Mouse (Mus musculus): ENCODE results near the gene Ubap2l. TPM values are rescaled to one million over a fixed set of nuclear protein-coding genes. Genes with fewer than 3 reads are reported as not detected.

The Ubap2l gene
- polyA plus RNA-seq, 1 experiment from 2014 or later, result 149 TPM

- ATAC-seq (replicated peaks), result peak; percentile 51
- peak overlapping the region; percentile 95 for H3K27ac ChIP-seq (replicated peaks)
- H3K9me3 ChIP-seq, result no peaks in the 10 kb centered on the region
- peak overlapping the region; percentile 95 for H3K9ac ChIP-seq (replicated peaks)
- H3K4me1 ChIP-seq, result peaks cover 22% of the 10 kb centered on the region
- WGBS, result 16% methylated on average over 23 of the region's 23 CpGs
- H3K27me3 ChIP-seq, result no peaks in the 10 kb centered on the region
- H3K4me3 ChIP-seq, result peak overlapping the region; percentile 88
- peak overlapping the region; percentile 88 for H3K4me2 ChIP-seq (replicated peaks)
- H3K36me3 ChIP-seq, result peaks cover 42% of the 10 kb centered on the region
Measured at GRCm38 (mm10) chr3:89997791-89998495, 54.5 kb downstream of the Ubap2l start.

- Histone ChIP-seq H3K4me3 (no peak overlapping the region), H3K4me2 (replicated peaks) (no peak overlapping the region), H3K36me3 (peaks cover 20% of the 10 kb centered on the region), H3K9ac (replicated peaks) (no peak overlapping the region), H3K27me3 (no peaks in the 10 kb centered on the region), H3K27ac (replicated peaks) (no peak overlapping the region), H3K4me1 (peaks cover 22% of the 10 kb centered on the region), H3K9me3 (no peaks in the 10 kb centered on the region)
- ATAC-seq (replicated peaks), result no peak
- 94% methylated on average over 5 of the region's 5 CpGs for WGBS
Measured at GRCm38 (mm10) chr3:89994807-89995515, 57.5 kb downstream of the Ubap2l start.

- no peak overlapping the region for H3K9ac ChIP-seq (replicated peaks)
- H3K27ac ChIP-seq (replicated peaks), result no peak overlapping the region
- WGBS, result 91% methylated on average over 4 of the region's 4 CpGs
- no peaks in the 10 kb centered on the region for H3K9me3 ChIP-seq
- no peaks in the 10 kb centered on the region for H3K27me3 ChIP-seq
- no peaks in the 10 kb centered on the region for H3K4me1 ChIP-seq
- H3K4me3 ChIP-seq, result no peak overlapping the region
- no peak overlapping the region for H3K4me2 ChIP-seq (replicated peaks)
- H3K36me3 ChIP-seq, result no peaks in the 10 kb centered on the region
- ATAC-seq (replicated peaks), result no peak
Measured at GRCm38 (mm10) chr3:89987822-89988221, 64.6 kb downstream of the Ubap2l start.

- H3K9me3 ChIP-seq, result no peaks in the 10 kb centered on the region
- no peaks in the 10 kb centered on the region for H3K4me1 ChIP-seq
- H3K4me3 ChIP-seq, result no peak overlapping the region
- H3K9ac ChIP-seq (replicated peaks), result no peak overlapping the region
- no peak overlapping the region for H3K4me2 ChIP-seq (replicated peaks)
- H3K27me3 ChIP-seq, result no peaks in the 10 kb centered on the region
- ATAC-seq (replicated peaks), result no peak
- 50% methylated on average over 3 of the region's 3 CpGs for WGBS
- H3K27ac ChIP-seq (replicated peaks), result no peak overlapping the region
- no peaks in the 10 kb centered on the region for H3K36me3 ChIP-seq
Measured at GRCm38 (mm10) chr3:89987211-89987610, 65.2 kb downstream of the Ubap2l start.

GRCm38 (mm10) chr3:89982426-89982825, 70.0 kb downstream of the Ubap2l start:
- 77% methylated on average over 5 of the region's 5 CpGs for WGBS
- Histone ChIP-seq H3K27ac (replicated peaks) (no peak overlapping the region), H3K9ac (replicated peaks) (no peak overlapping the region), H3K4me1 (no peaks in the 10 kb centered on the region), H3K9me3 (no peaks in the 10 kb centered on the region), H3K4me3 (no peak overlapping the region), H3K4me2 (replicated peaks) (no peak overlapping the region), H3K36me3 (no peaks in the 10 kb centered on the region), H3K27me3 (no peaks in the 10 kb centered on the region)
- no peak for ATAC-seq (replicated peaks)

- Histone ChIP-seq H3K4me2 (replicated peaks) (no peak overlapping the region), H3K9me3 (no peaks in the 10 kb centered on the region), H3K36me3 (no peaks in the 10 kb centered on the region), H3K27ac (replicated peaks) (no peak overlapping the region), H3K4me1 (no peaks in the 10 kb centered on the region), H3K4me3 (no peak overlapping the region), H3K27me3 (no peaks in the 10 kb centered on the region), H3K9ac (replicated peaks) (no peak overlapping the region)
- no peak for ATAC-seq (replicated peaks)
Measured at GRCm38 (mm10) chr3:89976859-89977258, 75.6 kb downstream of the Ubap2l start.

GRCm38 (mm10) chr3:89968509-89968908, 83.9 kb downstream of the Ubap2l start:
- no peak for ATAC-seq (replicated peaks)
- WGBS, result 72% methylated on average over 7 of the region's 7 CpGs

GRCm38 (mm10) chr3:89966946-89967345, 85.5 kb downstream of the Ubap2l start:
- no peak overlapping the region for H3K27ac ChIP-seq (replicated peaks)
- peaks cover 18% of the 10 kb centered on the region for H3K4me1 ChIP-seq
- no peak for ATAC-seq (replicated peaks)
- no peak overlapping the region for H3K4me2 ChIP-seq (replicated peaks)
- no peaks in the 10 kb centered on the region for H3K27me3 ChIP-seq
- WGBS, result 71% methylated on average over 4 of the region's 4 CpGs
- H3K4me3 ChIP-seq, result no peak overlapping the region
- H3K36me3 ChIP-seq, result no peaks in the 10 kb centered on the region
- H3K9ac ChIP-seq (replicated peaks), result no peak overlapping the region
- H3K9me3 ChIP-seq, result no peaks in the 10 kb centered on the region

More at GRCm38 (mm10) chr3:89968509-89968908, 83.9 kb downstream of the Ubap2l start:
- no peaks in the 10 kb centered on the region for H3K9me3 ChIP-seq
- H3K27me3 ChIP-seq, result no peaks in the 10 kb centered on the region
- no peaks in the 10 kb centered on the region for H3K36me3 ChIP-seq
- no peak overlapping the region for H3K4me3 ChIP-seq
- no peak overlapping the region for H3K4me2 ChIP-seq (replicated peaks)
- no peak overlapping the region for H3K27ac ChIP-seq (replicated peaks)
- peaks cover 12% of the 10 kb centered on the region for H3K4me1 ChIP-seq
- no peak overlapping the region for H3K9ac ChIP-seq (replicated peaks)

- no peak overlapping the region for H3K4me2 ChIP-seq (replicated peaks)
- no peak overlapping the region for H3K27ac ChIP-seq (replicated peaks)
- H3K9ac ChIP-seq (replicated peaks), result no peak overlapping the region
- H3K4me1 ChIP-seq, result peaks cover 28% of the 10 kb centered on the region
- no peaks in the 10 kb centered on the region for H3K27me3 ChIP-seq
- H3K36me3 ChIP-seq, result no peaks in the 10 kb centered on the region
- 91% methylated on average over 5 of the region's 5 CpGs for WGBS
- H3K9me3 ChIP-seq, result no peaks in the 10 kb centered on the region
- ATAC-seq (replicated peaks), result no peak
- no peak overlapping the region for H3K4me3 ChIP-seq
Measured at GRCm38 (mm10) chr3:89965972-89966371, 86.5 kb downstream of the Ubap2l start.

GRCm38 (mm10) chr3:89965557-89965956, 86.9 kb downstream of the Ubap2l start:
- H3K4me1 ChIP-seq, result peaks cover 31% of the 10 kb centered on the region
- no peaks in the 10 kb centered on the region for H3K36me3 ChIP-seq
- no peak overlapping the region for H3K4me2 ChIP-seq (replicated peaks)
- no peaks in the 10 kb centered on the region for H3K27me3 ChIP-seq
- H3K4me3 ChIP-seq, result no peak overlapping the region
- no peaks in the 10 kb centered on the region for H3K9me3 ChIP-seq
- H3K9ac ChIP-seq (replicated peaks), result no peak overlapping the region
- 95% methylated on average over 8 of the region's 8 CpGs for WGBS
- no peak overlapping the region for H3K27ac ChIP-seq (replicated peaks)
- no peak for ATAC-seq (replicated peaks)

GRCm38 (mm10) chr3:89963926-89964739, 88.3 kb downstream of the Ubap2l start:
- H3K4me2 ChIP-seq (replicated peaks), result peak overlapping the region; percentile 83
- peak overlapping the region; percentile 80 for H3K9ac ChIP-seq (replicated peaks)
- no peaks in the 10 kb centered on the region for H3K9me3 ChIP-seq
- peak overlapping the region; percentile 65 for H3K4me3 ChIP-seq
- H3K27me3 ChIP-seq, result no peaks in the 10 kb centered on the region
- ATAC-seq (replicated peaks), result no peak
- peaks cover 44% of the 10 kb centered on the region for H3K4me1 ChIP-seq
- WGBS, result 30% methylated on average over 22 of the region's 22 CpGs
- H3K27ac ChIP-seq (replicated peaks), result peak overlapping the region; percentile 95
- no peaks in the 10 kb centered on the region for H3K36me3 ChIP-seq

GRCm38 (mm10) chr3:89963221-89963763, 89.1 kb downstream of the Ubap2l start, which contains the start of gene Atp8b2:
TSS of gene Atp8b2 (minus strand) at chr3:89963508.
- Histone ChIP-seq H3K9ac (replicated peaks) (peak within 1 kb of the TSS; percentile 80), H3K4me1 (peaks cover 51% of the 10 kb centered on the region), H3K4me3 (peak within 1 kb of the TSS; percentile 65), H3K27me3 (no peaks in the 10 kb centered on the region), H3K9me3 (no peaks in the 10 kb centered on the region), H3K36me3 (peaks cover 4% of the 10 kb centered on the region), H3K4me2 (replicated peaks) (peak within 1 kb of the TSS; percentile 83), H3K27ac (replicated peaks) (peak within 1 kb of the TSS; percentile 95)
- 0% methylated on average over 33 of the region's 35 CpGs for WGBS
- peak; percentile 60 for ATAC-seq (replicated peaks)

Measured in forebrain, embryonic 15.5 days (tissue).